Mouse (Mus musculus): ENCODE measurements around the gene Zbtb22.
"Not testable (repeated sequence)": the region's sequence is repeated elsewhere in the genome, so short reads cannot be mapped to it uniquely, and the experiment has no call there.

Zbtb22 gene

DNA sequence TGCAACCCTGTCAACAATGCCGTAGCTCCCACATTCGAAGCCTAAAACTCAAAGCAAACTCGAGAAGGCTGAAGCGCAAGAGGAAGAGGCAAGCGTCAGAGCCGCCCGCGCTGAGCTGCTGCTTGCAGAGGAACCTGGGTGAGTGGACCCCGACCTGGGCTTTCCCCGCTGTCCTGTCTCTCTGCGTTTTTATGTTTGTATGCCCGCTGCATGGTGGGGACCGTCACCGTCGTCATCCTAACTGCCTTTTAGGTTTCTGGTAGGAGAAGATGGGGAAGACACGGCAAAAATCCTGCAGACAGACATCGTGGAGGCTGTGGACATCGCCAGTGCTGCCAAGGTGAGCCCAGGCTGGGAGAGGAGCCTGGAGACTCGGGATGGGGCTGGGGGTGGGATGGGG, 25.7 kb downstream of the Zbtb22 start:
- DNase-seq (ENCODE audit: low spot score in 2 of 2) = no peak

DNA sequence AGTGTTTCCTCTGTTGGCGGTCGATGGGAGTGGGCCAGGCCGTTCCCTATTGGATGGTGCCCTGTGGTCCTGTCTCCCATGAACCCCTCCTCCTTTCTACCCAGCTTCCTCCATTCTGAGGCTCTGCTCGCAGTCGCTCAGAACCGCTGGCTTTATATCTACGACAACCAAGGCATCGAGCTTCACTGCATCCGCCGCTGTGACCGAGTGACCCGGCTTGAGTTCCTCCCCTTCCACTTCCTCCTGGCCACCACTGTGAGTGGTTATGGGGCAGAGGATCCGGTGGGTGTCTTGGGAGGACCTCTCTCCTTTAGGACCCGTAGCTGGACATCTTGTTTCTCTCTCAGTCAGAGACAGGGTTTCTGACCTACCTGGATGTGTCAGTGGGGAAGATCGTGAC, 27.8 kb downstream of the Zbtb22 start:
- no peak for DNase-seq (ENCODE audit: low spot score in 2 of 2)

DNA sequence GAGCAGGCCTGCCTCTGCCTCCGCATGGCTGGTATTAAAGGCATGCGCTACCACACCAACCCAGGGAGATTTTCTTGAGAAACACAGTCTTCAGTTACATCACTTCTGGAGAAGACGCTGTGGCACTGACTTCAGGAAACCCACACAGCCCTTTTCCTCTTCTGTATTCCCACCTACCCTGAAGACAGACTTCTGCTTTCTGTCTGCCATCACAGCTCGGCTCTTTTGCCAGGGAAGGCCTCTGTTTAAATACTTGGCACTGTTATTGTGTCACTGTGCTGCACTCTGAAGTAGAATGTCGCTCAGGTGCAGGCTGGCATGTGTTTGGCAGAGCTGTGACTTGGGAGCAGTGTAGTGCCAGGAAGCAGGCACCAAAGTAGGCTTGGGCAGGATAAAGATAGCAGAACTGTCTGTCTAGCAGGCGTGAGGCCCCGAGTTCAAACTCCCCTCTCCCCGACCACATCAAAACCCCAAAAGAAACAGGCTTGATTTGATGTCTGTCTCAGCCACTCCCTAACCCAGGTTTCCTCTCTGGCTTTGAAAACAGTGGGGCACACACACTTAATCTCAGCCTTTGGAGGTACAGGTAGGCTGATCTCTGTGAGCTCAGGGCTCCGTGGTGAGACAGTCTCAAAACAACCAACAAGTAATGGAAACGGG, 31.9 kb downstream of the Zbtb22 start:
- DNase-seq (ENCODE audit: low spot score in 2 of 2) = no peak

DNA sequence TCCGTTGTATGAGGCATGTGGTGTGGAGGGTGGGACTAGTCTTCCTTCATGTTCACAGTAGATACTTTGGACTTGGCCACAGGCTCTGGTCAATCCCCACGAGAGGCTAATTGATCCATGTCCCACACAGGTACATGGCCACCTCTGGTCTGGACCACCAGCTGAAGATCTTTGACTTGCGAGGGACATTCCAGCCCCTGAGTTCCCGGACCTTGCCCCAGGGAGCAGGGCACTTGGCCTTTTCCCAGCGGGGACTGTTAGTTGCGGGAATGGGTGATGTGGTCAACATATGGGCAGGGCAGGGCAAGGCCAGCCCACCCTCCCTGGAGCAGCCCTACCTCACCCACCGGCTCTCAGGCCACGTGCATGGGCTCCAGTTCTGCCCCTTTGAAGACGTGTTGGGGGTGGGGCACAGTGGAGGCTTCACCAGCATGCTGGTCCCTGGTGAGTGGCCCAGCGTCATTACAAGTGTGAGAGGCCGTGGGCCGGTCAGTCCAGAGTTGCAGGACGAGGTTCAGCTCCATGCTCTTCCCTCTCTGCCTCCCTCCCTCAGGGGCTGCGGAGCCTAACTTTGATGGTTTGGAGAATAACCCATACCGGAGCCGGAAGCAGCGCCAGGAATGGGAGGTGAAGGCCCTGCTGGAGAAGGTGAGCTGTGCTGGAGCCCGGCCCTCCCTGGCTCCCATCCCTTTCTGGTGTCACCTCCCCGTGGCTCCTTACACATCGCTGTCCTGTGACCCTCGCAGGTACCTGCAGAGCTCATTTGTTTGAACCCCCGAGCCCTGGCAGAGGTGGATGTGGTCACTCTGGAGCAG, 32.6 kb downstream of the Zbtb22 start:
- DNase-seq (ENCODE audit: low spot score in 2 of 2) = no peak

DNA sequence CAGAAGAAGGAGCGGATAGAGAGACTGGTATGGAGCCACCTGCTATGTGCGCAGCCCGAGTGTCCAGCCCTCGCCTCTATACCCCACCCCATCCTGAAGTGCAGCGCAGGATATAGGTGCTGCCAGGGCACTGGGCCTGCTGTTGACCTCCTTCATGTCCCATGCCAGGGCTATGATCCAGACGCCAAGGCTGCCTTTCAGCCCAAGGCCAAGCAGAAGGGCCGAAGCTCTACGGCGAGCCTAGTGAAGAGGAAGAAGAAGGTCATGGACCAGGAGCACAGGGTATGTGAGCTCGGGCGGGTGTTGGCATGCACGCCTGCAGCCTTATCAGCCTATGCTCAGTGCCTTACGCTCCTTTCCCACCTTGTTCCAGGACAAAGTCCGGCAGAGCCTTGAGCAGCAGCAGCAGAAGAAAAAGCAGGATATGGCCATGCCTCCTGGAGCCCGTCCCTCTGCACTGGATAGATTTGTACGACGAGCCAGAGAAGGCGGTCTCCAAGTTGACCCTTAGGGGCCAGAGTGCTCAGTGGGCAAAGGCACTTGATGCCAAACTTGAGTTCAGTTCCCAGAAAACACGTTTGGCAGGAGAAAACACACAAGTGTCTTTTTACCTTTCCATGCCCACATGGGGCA, 33.3 kb downstream of the Zbtb22 start:
- no peak for DNase-seq (ENCODE audit: low spot score in 2 of 2)

DNA sequence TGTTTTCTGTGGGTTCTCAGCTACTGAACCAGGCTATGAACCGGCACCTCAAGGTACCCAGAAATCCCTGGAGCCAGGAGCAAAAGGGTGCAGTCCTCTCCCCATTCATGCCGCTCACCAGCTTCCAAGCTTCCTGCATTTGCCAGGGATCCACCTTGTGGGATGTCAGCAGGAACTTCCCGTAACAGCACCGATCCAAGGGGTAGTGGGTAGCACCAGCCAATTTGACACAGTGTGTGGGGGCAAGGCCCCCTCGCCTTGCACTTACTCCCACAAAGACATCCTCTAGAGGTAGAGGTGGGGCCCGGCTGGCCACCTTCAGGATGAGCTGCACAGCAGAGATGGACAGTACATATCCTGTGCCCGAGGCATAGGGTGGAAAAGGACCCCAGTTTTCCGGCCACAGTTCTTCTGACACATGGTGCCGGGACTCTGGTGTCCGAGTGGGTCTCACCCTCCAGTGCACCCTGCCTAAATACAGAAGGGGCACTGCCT, 34.5 kb downstream of the Zbtb22 start:
- no peak for DNase-seq (ENCODE audit: low spot score in 2 of 2)

DNA sequence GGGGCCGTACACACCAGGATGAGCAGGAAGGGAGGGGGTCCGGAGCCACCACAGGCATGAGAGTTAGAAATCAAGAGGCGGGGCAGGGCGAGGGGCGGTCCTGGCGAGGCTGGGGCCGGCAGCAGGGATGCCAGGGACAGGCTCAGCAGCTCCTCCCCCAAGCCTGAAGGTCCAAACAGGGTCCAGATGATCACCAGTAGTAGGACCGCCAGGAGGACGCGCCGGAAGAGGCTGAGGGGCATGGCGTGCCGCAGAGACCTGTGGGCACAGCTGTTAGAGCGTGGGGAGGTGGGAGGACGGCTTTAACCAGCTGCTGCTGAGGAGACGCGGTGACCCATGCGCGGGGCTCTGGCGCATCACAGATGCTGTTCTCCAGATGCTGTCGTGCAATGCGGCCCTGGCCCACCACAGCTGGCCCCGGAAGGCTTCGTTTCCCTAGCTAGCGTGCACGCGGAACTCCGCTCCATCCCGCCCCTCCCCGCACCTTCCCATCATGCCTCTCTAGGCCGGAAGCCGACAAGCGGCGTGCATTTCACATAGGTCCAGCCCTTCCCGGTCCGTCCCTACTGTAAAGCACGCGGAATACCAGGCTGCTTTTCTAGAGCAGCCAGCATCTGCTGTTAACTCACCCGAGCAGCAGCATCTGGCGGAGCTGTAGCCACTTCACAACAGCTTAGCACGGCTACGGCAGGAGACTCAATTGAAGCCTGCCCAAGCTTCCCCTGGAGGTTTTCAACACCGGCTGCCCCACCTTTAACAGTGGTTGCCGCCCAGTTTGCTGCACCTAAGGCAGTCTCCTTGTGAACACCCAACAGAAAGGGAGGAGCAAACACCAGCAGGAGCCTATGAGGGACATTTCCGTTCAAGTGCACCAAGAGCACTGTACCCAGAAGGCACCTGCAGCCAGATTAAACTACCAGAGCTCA, 35.6 kb downstream of the Zbtb22 start, which contains the start of gene B3galt4:
Gene B3galt4, minus strand, starts transcription at position 468 of the 926 bp plus-strand sequence.
- peak; percentile 57 to 73 for DNase-seq (ENCODE audit: low spot score in 2 of 2)

DNA sequence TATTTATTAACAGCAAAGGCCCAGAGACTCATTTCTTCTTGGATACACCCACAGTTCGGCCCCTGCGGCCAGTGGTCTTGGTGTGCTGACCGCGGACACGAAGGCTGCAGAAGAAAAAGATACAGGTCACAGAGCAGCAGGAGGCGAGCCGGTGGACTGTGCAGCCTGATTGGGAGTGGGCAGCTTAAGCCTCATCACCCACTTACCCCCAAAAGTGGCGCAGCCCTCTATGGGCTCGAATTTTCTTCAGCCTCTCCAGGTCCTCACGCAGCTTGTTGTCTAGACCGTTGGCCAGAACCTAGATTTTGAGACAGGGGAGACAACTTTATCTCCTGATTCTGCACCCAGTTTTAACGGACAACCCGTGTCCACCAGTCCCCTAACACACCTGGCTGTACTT, 36.3 kb downstream of the Zbtb22 start:
- DNase-seq (ENCODE audit: low spot score in 2 of 2) = not testable (repeated sequence)

DNA sequence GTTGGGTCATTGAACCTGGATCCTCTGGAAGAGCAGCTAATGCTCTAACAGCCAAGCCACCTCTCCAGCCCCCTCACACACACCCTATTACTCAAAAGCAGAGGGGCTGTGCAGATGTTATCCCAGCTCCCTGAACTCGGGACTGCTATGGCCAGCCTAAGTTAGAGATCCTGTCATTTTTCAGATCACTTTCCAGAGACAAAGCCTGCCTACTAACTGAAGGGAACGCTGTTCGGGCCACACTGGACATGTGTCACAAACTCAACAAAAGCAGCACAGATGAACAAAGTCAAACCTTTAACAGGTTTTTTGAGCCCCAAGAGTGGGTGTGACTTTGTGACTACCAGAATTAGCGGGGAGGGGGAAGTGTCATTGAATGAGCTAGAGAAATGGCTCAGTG, 37.2 kb downstream of the Zbtb22 start:
- no peak for DNase-seq (ENCODE audit: low spot score in 2 of 2)

DNA sequence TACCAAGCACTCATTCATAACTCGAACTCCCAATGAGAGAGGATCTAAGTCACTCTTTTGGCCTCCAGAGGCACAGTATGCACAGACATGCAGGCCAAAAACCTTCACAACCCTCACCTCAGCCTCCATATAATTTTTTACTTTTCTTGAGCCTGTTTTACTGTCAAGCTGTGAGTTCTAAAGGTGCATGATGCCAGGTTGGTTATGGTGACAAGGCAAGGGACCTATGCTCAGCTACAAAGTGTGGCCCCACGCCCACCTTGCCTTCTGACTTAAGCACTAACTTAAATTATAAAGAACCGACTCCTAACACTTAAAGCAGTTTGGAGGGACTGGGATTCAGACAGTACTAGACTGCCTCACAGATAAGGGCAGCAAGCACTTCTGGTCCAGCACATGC, 37.6 kb downstream of the Zbtb22 start:
- DNase-seq (ENCODE audit: low spot score in 2 of 2) = no peak

DNA sequence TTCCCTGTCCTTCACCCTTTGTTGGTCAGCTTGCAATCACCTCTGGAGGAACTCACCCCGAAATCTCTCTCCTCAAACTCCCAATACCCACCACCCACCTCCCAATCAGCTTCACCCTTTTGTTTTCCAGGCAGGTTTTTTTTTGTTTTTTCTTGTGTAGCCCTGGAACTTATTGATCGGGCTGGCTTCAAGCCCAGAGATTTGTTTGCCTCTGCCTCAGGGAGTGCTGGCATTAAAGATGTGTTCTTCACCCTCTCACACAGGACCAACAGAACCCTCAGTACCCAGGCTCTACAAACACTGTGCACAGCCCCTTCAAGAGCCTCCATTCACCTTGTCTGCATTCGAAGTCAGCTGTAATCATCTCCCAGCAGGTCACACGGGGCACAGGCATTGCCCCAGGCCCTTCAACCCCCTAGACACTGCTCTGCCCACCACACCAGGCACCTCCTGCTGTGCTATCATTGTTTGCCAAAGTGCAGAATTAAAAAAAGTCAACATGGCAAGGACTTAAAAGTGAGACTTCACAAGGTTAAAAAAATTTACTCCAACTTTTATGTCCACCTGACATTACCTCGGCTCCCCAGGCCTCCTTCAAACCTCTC, 38.4 kb downstream of the Zbtb22 start:
- no peak for DNase-seq (ENCODE audit: low spot score in 2 of 2)

DNA sequence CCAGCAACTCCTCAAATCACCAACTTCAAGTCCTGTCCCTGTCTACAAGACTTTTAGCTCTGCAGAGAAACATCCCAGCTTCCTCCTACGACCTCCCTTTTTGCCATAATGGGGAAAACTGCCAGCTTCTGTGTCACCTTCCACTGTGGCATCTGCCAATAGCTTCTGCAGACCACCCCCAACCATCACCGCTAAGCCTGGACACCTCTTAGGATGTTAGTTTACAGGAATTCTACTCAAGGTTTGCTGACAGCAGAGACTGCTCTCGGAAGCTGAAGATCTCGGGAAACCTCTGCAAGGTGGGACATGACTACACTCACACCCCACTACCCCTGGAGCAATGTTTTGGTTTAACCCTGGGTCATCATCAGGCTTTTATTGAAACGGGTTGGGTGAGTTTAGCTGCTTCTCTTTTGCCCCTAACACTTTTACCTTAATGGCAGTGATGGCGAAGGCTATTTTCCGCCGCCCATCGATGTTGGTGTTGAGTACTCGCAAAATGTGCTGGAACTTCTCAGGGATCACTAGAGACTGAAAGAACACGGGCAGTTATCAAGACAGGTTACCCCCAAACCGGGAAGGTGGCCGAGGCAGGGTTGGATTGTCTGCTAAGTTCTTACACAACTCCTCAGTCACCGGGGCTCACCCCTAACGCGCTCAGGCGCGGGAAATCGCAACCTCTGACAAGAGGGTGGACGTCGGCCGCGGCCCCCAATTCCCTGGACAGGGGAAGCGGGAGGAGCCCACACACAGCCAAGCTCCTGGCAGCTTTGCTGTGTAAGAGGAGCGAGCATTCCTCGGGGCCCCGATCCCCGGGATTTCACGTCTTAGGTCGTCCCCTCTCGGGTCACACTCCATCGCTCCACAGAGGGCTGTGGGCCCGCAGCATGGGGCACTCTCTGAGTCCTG, 39.2 kb downstream of the Zbtb22 start:
- no peak for DNase-seq (ENCODE audit: low spot score in 2 of 2)

DNA sequence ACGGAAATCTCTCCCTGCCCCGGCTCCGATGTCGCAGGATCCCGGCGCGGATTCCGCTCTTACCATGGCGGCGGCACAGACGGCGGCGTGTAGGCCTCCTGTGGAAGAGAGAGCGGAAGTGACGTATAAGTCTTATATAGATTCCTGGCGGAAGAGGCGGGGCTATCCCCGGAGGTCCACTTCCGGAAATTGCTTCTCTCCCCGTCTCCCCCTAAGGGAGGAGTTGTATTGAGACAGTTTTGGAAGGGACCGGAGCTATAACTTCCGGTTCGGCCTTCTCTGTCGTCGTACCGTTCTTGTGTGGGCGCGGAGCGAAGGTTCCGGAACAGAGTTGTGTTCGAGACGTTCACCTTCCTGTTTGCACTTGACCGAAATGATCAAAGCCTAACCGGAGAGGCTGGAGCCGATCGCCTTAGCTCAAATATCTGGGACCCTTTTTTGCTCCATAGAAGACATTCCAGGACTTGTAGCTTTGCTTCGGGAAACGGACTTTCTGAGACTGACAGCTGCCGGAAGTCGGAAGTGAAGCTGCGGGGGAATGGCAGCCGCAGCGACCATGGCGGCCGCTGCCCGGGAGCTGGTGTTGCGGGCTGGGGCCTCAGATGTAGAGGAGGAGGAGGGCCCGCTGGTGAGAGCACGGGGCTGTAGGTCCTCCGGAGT, 40.0 kb downstream of the Zbtb22 start, which contains the start of the genes Vps52 and Rps18:
Gene Vps52, plus strand, starts transcription at position 258 of the 660 bp plus-strand sequence.
Gene Rps18, minus strand, starts transcription at position 447 of the 660 bp plus-strand sequence.
- DNase-seq (ENCODE audit: low spot score in 2 of 2) = peak; percentile 94 to 96

DNA sequence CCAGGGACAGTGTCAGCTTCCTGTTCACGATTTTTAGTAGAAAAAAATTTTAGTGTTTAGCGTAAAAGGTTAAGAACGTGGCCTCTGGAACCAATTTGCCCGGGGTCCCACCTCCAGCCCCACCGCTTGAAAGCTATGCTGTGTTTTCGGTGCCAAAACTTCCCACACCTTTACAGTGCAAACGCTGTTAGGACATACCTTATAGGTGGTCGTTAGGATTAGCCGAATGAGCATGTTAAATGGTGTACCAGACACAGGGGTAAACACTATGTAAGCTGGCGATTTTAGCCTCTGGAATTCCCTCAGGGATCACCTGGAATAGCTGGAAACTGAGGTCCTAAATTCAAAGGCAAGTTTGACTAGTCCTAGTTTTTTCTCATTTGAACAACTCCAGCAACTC, 40.6 kb downstream of the Zbtb22 start:
- no peak for DNase-seq (ENCODE audit: low spot score in 2 of 2)

DNA sequence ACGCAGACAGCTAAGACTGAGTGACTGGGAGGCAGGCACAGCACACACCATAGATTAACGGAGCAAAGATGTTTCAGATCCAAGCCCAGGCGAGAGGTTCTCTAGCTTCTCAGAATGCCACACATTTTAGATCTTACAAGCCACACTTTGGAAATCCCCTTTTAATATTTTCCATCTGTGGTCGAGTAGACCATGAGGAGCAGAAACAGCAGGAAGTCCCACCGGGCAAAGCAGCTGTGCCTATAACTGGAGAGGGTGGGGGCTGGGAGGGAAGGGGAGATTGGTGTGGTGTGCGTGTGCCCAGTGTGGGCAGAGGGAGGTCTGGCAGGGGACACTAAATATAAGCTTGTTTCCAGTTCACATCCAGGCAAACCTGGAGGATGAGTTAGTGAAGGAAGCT, 41.8 kb downstream of the Zbtb22 start:
- no peak for DNase-seq (ENCODE audit: low spot score in 2 of 2)

DNA sequence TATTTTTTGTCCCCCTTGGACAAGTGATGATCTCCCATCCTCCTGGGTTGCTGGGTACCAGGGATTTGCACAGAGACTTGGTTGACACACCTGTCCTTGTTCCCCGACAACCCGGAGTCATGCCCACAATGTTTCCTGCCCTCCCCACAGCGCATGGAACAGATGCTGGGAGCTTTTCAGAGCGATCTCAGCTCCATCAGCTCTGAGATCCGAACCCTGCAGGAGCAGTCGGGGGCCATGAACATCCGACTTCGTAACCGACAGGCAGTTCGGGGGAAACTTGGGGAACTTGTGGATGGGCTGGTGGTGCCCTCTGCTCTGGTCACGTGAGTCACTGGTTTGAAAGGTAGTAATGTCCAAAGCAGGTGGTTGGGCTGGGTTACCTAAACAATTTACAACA, 42.7 kb downstream of the Zbtb22 start:
- DNase-seq (ENCODE audit: low spot score in 2 of 2) = no peak

DNA sequence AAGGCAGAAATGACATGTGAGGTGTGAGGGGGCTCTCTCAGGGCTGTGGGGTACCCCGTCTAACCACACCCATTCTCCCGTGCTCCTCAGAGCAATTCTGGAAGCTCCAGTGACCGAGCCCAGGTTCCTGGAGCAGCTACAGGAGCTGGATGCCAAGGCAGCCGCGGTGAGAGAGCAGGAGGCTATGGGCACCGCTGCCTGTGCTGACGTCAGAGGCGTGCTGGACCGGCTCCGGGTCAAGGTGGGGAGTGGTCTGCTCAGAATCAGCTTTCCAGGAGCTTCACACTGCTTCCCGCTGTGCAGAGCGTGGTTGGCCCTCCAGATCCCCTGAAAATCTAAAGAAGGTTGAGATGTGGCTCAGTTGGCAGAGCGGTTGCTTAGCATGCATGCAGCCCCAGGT, 43.4 kb downstream of the Zbtb22 start:
- no peak for DNase-seq (ENCODE audit: low spot score in 2 of 2)

DNA sequence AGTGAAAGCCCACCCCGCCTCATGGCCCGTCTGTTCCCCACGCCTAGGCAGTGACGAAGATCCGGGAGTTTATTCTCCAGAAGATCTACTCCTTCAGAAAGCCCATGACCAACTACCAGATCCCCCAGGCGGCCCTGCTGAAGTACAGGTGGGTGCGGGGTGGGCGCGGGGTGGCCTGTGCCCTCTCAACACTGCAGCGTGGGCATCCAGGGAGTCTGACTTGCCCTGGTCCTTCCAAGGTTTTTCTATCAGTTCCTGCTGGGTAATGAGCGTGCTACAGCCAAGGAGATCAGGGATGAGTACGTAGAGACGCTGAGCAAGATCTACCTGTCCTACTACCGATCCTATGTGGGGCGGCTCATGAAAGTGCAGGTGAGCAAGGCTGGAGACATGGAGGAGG, 44.2 kb downstream of the Zbtb22 start:
- DNase-seq (ENCODE audit: low spot score in 2 of 2) = no peak

DNA sequence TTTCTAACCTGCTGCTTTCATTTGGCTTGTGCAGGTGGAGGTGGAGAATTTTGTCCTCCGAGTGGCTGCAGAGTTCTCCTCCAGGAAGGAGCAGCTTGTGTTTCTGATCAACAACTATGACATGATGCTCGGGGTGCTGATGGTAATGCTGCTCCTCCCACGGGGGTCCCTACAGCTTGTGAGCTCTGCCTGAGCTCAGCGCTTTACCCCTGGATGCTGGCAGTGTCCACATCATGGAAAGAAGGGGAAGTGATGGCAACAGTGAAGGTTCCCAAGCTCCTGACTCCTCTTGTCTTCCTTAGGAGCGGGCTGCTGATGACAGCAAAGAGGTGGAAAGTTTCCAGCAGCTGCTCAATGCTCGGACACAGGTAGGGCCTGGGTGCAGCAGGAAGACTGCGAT, 47.2 kb downstream of the Zbtb22 start:
- no peak for DNase-seq (ENCODE audit: low spot score in 2 of 2)

All from urinary bladder, postnatal 36 days (tissue).